Mouse (Mus musculus) heart, adult 9 months (tissue): ENCODE results near the gene Tenm2.
A peak's percentile ranks its signal among the peaks of the same experiment; 100 is the strongest.

Experiments
- DNase-seq, 2 experiments: peaks; one replicate each; pipeline ENCODE4 v3.0.0; 2022; ENCODE audit warnings: low spot score in 2 of 2

Gene Tenm2

DNA sequence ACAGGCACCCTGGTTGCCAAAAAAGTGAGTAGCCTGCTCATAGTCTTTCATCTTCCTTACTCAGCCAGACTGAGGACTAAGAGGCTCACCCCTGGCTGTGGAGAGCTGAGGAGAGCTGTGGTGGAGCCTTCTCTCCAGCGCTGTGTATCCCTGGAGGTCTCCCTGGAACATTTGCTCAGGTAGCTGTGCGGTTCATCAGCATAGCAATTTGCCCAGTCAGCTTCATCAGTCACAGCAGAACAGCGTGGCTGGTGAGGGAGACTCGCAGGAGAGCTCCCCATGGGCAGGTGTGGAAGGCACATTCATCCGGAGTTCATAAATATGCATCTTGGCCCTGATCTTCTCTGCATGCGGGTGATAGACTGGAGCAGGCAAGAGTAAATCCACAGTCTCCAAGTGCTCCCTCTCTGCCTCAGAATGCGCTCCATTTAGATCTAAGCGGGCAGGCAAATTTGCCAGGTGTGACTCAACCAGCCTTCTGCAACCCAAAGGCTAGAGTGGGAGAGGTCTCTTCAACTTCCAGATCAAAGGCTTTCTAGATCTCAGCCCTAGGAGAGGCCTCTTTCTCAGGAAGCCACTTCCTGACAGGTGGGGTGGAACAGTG, 751.2 kb downstream of the Tenm2 start:
- no peak for DNase-seq

GRCm38 (mm10) chr11:36482136-36482535, 753.6 kb downstream of the Tenm2 start:
- DNase-seq, result peak; percentile 8 to 14

DNA sequence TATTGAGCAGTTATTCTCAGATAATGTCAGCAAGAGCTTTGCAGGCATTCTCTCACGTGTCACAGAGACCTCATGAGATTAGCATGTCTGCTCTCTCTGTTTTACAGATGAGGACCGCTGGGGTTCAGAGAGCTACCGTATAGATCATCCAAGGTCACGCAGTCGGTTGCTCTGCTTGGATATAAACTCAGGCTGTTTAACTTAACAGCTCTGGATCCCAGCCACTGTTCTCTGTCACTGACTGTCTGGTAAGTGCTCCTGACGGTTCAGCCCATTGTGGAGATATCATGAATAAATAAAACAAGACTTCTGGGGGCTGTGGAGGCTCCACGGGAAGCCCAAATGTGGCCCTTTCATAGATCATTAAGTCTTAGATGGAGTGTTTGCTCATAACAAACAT, 754.2 kb downstream of the Tenm2 start:
- no peak for DNase-seq

DNA sequence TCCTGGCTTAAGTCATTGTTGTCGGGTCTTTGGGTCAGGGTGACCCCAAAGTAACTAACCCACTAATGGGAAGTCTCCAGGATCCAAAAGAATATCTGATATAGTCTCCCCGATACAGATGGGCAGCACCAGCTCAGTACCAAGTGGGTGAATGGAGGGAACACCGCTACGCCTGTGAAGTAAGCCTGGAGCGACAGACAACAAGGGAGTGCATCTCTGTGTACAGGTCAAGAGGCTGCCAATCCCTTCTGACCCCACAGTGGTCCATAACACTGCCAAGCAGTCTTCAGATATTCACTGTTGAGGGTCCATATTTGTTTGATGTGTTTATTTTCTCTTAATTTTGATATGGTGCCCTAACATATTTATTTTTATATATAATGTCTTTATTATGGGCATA, 754.7 kb downstream of the Tenm2 start:
- DNase-seq, result no peak

GRCm38 (mm10) chr11:36469811-36470551, 765.8 kb downstream of the Tenm2 start:
- no peak for DNase-seq

GRCm38 (mm10) chr11:36458451-36458850, 777.3 kb downstream of the Tenm2 start:
- no peak for DNase-seq

DNA sequence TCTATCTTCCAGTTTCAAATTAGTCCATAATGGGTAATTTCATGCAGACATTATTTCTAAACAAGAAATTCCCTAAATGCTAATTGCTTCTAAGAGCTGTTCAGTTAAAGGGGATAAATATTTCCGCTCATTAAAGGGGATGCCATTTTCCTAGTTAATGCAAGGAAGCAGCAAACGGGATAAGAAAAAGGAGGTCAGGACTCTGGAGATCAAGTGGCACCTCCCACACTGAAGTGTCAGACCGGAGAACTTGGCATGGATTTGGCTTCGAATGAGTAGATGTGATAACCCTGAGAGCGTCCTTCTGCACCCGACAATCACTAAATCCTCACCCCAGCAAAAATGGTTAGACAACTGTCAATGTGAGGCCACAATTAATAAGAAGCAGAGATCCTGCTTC, 781.7 kb downstream of the Tenm2 start:
- no peak for DNase-seq

DNA sequence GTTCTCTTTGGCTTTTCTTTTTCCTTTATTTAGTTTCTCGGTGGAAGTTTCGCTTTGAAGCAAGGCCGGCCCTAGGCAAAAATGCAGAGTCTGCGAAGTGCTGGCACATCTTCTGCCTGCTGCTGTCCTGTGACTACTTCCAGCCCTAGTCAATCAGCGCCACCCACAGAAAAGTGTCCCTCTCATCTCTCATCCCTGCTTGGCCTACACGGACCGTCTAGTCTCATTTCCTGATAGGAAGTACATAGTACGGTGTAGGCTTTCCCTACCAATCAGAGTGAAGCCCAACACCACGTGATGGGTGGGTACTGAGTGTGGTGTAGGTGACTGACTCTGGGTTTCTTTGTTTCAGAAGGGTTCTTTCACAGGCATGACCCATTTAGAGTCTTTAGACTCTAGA, 783.3 kb downstream of the Tenm2 start:
- no peak for DNase-seq

DNA sequence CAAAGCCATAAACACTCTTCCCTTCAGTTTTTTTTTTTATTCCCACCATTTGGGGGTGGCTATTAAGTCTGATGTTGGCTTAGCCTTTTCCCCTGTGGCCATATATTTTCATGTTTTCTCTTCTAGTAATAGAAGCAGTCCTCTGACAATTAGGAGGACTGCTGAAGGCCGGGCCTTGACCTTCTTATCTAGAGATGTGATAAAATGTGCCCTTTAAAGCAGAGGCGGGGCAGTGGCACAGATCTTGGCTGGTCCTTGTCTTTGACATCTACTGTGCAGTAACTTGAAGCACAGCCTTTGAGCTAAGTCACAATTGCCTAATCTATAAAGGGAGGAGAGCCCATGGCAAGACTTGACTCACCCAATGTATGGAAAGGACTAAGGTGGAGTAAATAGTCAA, 789.4 kb downstream of the Tenm2 start:
- DNase-seq, result no peak

GRCm38 (mm10) chr11:36443821-36444220, 791.9 kb downstream of the Tenm2 start:
- DNase-seq, result no peak

GRCm38 (mm10) chr11:36441801-36442200, 794.0 kb downstream of the Tenm2 start:
- DNase-seq, result no peak

DNA sequence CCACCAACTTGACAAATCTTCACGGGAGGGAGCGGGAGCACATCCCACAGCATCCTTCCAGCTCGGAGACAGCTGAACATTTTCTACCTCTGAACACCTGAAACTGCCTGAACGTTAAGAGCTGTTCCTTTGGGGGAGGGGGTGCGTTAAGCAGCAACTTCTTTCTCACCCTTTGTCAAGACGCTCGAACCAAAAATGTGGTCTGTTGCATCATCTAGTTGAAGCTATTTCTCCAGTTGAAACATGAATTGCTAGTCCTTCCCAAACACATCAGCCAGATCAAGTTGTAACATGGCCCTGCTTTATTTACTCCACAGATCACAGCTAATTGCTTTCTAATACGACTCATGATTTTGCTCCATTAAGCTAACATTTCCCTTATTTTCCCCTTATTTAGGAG, 799.5 kb downstream of the Tenm2 start:
- no peak for DNase-seq

DNA sequence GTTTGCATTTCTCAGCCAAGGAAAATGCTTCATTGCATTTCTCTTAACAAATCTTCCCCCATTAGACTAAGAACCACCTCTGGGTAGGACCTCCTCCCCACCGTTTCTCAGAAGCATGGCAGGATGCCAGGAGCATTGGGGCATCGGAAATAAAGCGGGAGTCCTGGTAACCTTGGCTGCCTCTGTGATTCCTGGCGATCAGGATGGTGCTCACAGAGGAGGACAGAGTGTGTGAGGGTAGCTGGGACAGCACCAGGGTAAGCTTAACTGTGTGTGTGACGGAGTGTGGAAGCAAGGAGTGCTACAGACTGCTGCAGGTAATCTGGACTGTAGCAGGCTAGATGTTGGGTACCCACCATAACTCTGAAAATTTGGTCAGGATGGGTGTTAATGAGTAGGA, 806.8 kb downstream of the Tenm2 start:
- no peak for DNase-seq

- no peak for DNase-seq
Measured at GRCm38 (mm10) chr11:36424959-36425358, 810.8 kb downstream of the Tenm2 start.

- DNase-seq, result no peak
Measured at GRCm38 (mm10) chr11:36420047-36420446, 815.7 kb downstream of the Tenm2 start.

GRCm38 (mm10) chr11:36415244-36415643, 820.5 kb downstream of the Tenm2 start:
- DNase-seq, result no peak

GRCm38 (mm10) chr11:36410881-36411280, 824.9 kb downstream of the Tenm2 start:
- no peak for DNase-seq

DNA sequence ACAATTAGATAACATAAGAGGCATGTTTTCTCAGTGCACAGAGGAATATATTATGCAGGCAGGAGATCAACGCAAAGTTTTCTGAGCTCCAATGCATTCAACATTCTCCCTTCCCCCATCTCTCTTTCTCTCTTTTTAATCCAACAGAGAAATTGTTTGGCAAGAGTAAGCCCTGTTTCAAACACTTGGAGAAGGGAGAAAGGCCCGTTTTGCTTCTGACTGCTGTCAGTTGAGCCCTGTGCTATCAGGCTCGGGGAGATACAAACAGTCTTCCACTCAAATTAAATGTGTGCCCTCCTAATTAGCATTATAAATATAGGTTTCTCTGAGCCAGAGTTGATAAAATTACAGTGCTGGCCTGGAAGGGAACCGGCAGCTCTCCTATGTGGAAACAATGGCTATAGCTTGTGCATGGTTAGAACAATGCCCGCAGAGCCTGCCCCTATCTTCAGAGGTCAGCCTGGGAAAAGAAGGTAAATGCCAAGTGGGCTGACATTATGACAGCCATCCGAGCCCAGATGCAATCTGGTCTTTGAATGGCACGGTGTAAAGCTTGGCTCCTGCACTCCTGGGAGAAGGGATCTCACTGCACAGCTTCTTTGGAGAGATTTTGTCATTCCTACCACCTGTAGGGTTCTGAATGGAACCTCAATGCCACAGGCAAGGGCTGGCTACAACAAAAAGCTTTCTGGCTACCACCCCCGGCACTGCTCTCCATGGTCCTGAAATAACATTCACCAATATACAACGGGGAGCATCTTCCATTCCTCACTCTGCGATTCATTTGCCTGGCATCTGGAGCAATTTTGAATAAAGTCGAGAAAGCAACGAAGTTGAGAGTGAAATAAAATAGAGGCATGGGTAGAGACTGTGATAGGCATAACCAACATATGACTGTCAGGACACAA, 839.7 kb downstream of the Tenm2 start:
- DNase-seq, result no peak

GRCm38 (mm10) chr11:36384696-36385095, 851.1 kb downstream of the Tenm2 start:
- DNase-seq, result no peak

- no peak for DNase-seq
Measured at GRCm38 (mm10) chr11:36371814-36372213, 864.0 kb downstream of the Tenm2 start.

DNA sequence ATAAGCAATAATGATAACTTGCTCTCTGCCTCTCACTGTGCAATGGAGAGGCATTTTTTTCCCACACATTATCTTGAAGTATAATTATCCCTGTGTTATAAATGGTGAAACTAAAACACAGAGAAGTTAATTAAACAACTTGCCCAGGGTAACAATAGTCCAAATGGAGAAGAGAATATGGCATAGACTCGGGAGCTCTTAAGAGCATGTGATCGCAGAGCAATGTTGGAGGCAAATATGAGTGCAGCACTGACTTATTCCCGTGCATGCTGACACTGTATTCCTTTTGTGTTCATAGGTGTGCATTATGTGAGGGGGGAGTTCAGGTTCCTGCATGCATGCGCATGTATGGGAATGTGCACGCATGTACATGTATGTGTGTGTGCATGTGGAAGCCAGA, 870.7 kb downstream of the Tenm2 start:
- DNase-seq, result no peak

GRCm38 (mm10) chr11:36364441-36364840, 871.3 kb downstream of the Tenm2 start:
- DNase-seq, result no peak

DNA sequence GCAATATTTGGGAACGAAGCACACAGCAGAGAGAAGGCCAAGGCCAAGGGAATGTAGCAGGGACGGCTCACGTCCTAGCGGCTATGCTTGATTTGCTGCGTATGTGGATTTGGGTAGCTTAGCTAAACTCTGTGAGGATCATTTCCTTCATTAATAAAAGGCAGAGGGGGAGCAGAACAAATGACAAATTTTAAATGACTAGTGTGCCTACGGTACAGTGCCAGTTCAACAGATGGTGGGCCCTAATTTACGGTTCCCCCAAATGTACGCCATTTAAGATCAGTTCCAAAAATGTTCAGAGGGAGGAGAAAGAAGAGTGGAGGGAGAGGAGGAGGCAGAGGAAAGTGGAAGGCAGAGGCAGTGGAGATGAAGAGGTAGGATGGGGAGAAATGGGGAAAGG, 873.2 kb downstream of the Tenm2 start:
- no peak for DNase-seq
